Mouse (Mus musculus) liver, postnatal 0 days (tissue): ENCODE results near the gene Sgtb. TPM values are rescaled to one million over a fixed set of nuclear protein-coding genes. Genes with fewer than 3 reads are reported as not detected.

Experiments
- ATAC-seq: fragments of 200-750 bp; cut with Nextera tagmentation; 2 replicates; pipeline ENCODE4 v1.8.0; 2017; ENCODE audit warnings: mild to moderate bottlenecking, moderate library complexity
- DNase-seq: peaks from one replicate; pipeline ENCODE4 v3.0.0-alpha.2; 2016
- H3K27ac ChIP-seq: fragments of 300-500 bp; sonication (generic); 2 replicates; pipeline ENCODE4 v1.5.1; 2014; ENCODE audit warnings: antibody characterized with exemption, moderate library complexity, mild to moderate bottlenecking, low read depth
- H3K27me3 ChIP-seq: fragments of 300-500 bp; sonication (generic); 2 replicates; pipeline ENCODE4 v1.6.1; 2014; ENCODE audit warnings: low read length, control low read depth, mixed read lengths; ENCODE audit not compliant: insufficient read depth
- H3K36me3 ChIP-seq: fragments of 300-500 bp; sonication (generic); replicated peaks from 2 replicates; pipeline ENCODE4 v1.6.1; 2014; ENCODE audit warnings: mild to moderate bottlenecking, control low read depth, low read length, moderate library complexity, mixed read lengths; ENCODE audit not compliant: insufficient read depth
- H3K4me1 ChIP-seq: fragments of 300-500 bp; sonication (generic); 2 replicates; pipeline ENCODE4 v1.6.1; 2014; ENCODE audit warnings: antibody characterized with exemption, mild to moderate bottlenecking, control low read depth; ENCODE audit not compliant: insufficient read depth
- H3K4me2 ChIP-seq: fragments of 300-500 bp; sonication (generic); 2 replicates; pipeline ENCODE4 v1.6.1; 2014; ENCODE audit warnings: low read depth, mild to moderate bottlenecking, low read length, moderate library complexity, mixed read lengths
- H3K4me3 ChIP-seq: fragments of 300-500 bp; sonication (generic); 2 replicates; pipeline ENCODE4 v1.5.1; 2014; ENCODE audit warnings: low read depth, low read length
- H3K9ac ChIP-seq: fragments of 300-500 bp; sonication (generic); replicated peaks from 2 replicates; pipeline ENCODE4 v1.6.1; 2014; ENCODE audit warnings: mild to moderate bottlenecking, moderate library complexity
- H3K9me3 ChIP-seq: fragments of 300-500 bp; sonication (generic); 2 replicates; pipeline ENCODE4 v1.6.1; 2016; ENCODE audit warnings: mild to moderate bottlenecking, control low read depth, low read length, mixed read lengths
- CTCF ChIP-seq: sonication (generic); IDR thresholded peaks from 2 replicates; pipeline ENCODE4 v1.5.1; 2016; ENCODE audit warnings: antibody characterized with exemption, low read depth
- EP300 ChIP-seq: IDR thresholded peaks from 2 replicates; pipeline ENCODE4 v1.6.1; 2016; ENCODE audit warnings: antibody characterized with exemption, low read depth, mild to moderate bottlenecking
- WGBS: fragments of 180-500 bp; shearing (Covaris S2); extraction: QIAGEN DNeasy Blood & Tissue Kit; methylation state at CpG from one replicate; pipeline ENCODE4 v1.1.7; 2014; ENCODE audit not compliant: insufficient replicate concordance; 5-methylcytosine and 5-hydroxymethylcytosine counted together
- polyA plus RNA-seq: library from polyadenylated mRNA; unstranded; fragments of >200 nt; fragmentation: Nextera tagmentation; extraction: Ambion mirVana; gene quantifications from 2 replicates; pipeline ENCODE4 v1.2.1, GENCODE M21; 2015

The Sgtb gene
- polyA plus RNA-seq, 1 experiment from 2014 or later = 2.1 TPM

- Histone ChIP-seq H3K9ac (no peak overlapping the region), H3K4me3 (no peak overlapping the region), H3K4me1 (0 out of 2 replicates have a peak, but pooled peaks cover 4% of the 10 kb centered on the region), H3K4me2 (peak overlapping the region; percentile 54), H3K36me3 (peaks cover 20% of the 10 kb centered on the region), H3K9me3 (no peaks in the 10 kb centered on the region), H3K27me3 (no peaks in the 10 kb centered on the region), H3K27ac (no peak overlapping the region)
- TF ChIP-seq CTCF (peak; percentile 96), EP300 (no peak)
- WGBS = 29% methylated on average over 13 of the region's 13 CpGs
- DNase-seq = peak; percentile 87
- ATAC-seq = peak; percentile 73
Observed at GRCm38 (mm10) chr13:104139369-104140209, 30.0 kb downstream of the Sgtb start.

GRCm38 (mm10) chr13:104144871-104145270 is 35.3 kb downstream of the Sgtb start:
- Histone ChIP-seq H3K9me3 (no peaks in the 10 kb centered on the region), H3K4me2 (no peak overlapping the region), H3K4me1 (0 out of 2 replicates have a peak, but pooled peaks cover 1% of the 10 kb centered on the region), H3K9ac (no peak overlapping the region), H3K36me3 (peaks cover 58% of the 10 kb centered on the region), H3K27ac (no peak overlapping the region), H3K27me3 (no peaks in the 10 kb centered on the region), H3K4me3 (no peak overlapping the region)
- 81% methylated on average over 9 of the region's 9 CpGs for WGBS
- ATAC-seq = no peak
- DNase-seq = no peak
- TF ChIP-seq CTCF (no peak), EP300 (no peak)

GRCm38 (mm10) chr13:104145646-104146045 is 36.1 kb downstream of the Sgtb start:
- no peak for DNase-seq

GRCm38 (mm10) chr13:104154180-104154579 is 44.6 kb downstream of the Sgtb start:
- Histone ChIP-seq H3K9ac (no peak overlapping the region), H3K27me3 (no peaks in the 10 kb centered on the region), H3K4me2 (no peak overlapping the region), H3K4me1 (no peaks in the 10 kb centered on the region), H3K4me3 (no peak overlapping the region), H3K27ac (no peak overlapping the region), H3K36me3 (peaks cover 21% of the 10 kb centered on the region), H3K9me3 (no peaks in the 10 kb centered on the region)
- no peak for DNase-seq
- ATAC-seq = no peak
- WGBS = 94% methylated on average over 5 of the region's 5 CpGs
- TF ChIP-seq CTCF (no peak), EP300 (no peak)

More at GRCm38 (mm10) chr13:104145646-104146045, 36.1 kb downstream of the Sgtb start:
- 84% methylated on average over 3 of the region's 3 CpGs for WGBS
- no peak overlapping the region for H3K4me2 ChIP-seq
- H3K27ac ChIP-seq = no peak overlapping the region
- no peak for ATAC-seq
- TF ChIP-seq EP300 (no peak), CTCF (no peak)
- H3K4me3 ChIP-seq = no peak overlapping the region
- no peaks in the 10 kb centered on the region for H3K9me3 ChIP-seq
- no peaks in the 10 kb centered on the region for H3K4me1 ChIP-seq
- H3K27me3 ChIP-seq = no peaks in the 10 kb centered on the region
- H3K36me3 ChIP-seq = peaks cover 58% of the 10 kb centered on the region
- H3K9ac ChIP-seq = no peak overlapping the region

GRCm38 (mm10) chr13:104155106-104155505 is 45.6 kb downstream of the Sgtb start:
- Histone ChIP-seq H3K9ac (no peak overlapping the region), H3K4me3 (no peak overlapping the region), H3K9me3 (no peaks in the 10 kb centered on the region), H3K27me3 (no peaks in the 10 kb centered on the region), H3K4me1 (no peaks in the 10 kb centered on the region), H3K36me3 (peaks cover 22% of the 10 kb centered on the region), H3K27ac (no peak overlapping the region), H3K4me2 (no peak overlapping the region)
- WGBS = 88% methylated on average over 7 of the region's 7 CpGs
- ATAC-seq = no peak
- no peak for DNase-seq
- TF ChIP-seq EP300 (no peak), CTCF (no peak)

GRCm38 (mm10) chr13:104155686-104156085 is 46.1 kb downstream of the Sgtb start:
- ATAC-seq = no peak
- Histone ChIP-seq H3K9ac (no peak overlapping the region), H3K36me3 (peaks cover 22% of the 10 kb centered on the region), H3K4me2 (no peak overlapping the region), H3K27ac (no peak overlapping the region), H3K4me3 (no peak overlapping the region), H3K9me3 (no peaks in the 10 kb centered on the region), H3K27me3 (no peaks in the 10 kb centered on the region), H3K4me1 (no peaks in the 10 kb centered on the region)
- 84% methylated on average over 1 of the region's 1 CpGs for WGBS
- DNase-seq = no peak
- TF ChIP-seq EP300 (no peak), CTCF (no peak)

GRCm38 (mm10) chr13:104171711-104172110 is 62.2 kb downstream of the Sgtb start:
- WGBS = 79% methylated on average over 5 of the region's 5 CpGs
- H3K36me3 ChIP-seq = peaks cover 19% of the 10 kb centered on the region
- no peak overlapping the region for H3K9ac ChIP-seq
- ATAC-seq (no peak), DNase-seq (no peak)
- H3K4me2 ChIP-seq = no peak overlapping the region
- H3K4me1 ChIP-seq = peaks cover 10% of the 10 kb centered on the region
- H3K27ac ChIP-seq = peak overlapping the region; percentile 67; the same call in 1 of the 2 replicates
- H3K27me3 ChIP-seq = no peaks in the 10 kb centered on the region
- no peaks in the 10 kb centered on the region for H3K9me3 ChIP-seq
- H3K4me3 ChIP-seq = no peak overlapping the region
- TF ChIP-seq CTCF (no peak), EP300 (no peak)
